Mouse (Mus musculus): ENCODE measurements at regions not wholly inside any gene's neighbourhood (a gene's known extent, or its start where the extent isn't known, plus 50 kb on each side); places are given as distances from the start of the nearest gene placed in this dataset.

DNA sequence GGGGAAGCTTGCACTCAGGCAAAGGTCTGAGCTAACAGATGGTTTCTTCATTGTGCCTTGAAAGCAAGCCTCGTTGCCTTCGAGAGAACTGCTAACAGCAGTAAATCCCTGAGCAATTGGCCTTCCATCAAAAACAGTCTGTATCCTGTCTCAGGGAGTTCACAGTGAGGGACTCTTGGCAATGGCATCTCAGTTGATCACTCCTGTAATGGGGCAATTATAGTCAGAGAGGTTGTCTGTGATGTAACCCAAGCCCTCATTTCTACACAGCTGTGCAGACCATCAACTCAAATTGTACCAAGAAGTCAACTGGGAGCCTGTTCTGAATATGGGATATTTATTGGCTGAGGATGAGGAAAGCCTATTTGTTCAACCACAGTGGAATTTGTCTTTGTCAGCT, 885.4 kb upstream of the Tenm3 start:
- no peak for TF ChIP-seq E2F4 (IDR thresholded peaks at IDR 0.05; ENCODE audit: insufficient read depth)
- TF ChIP-seq TCF3 (IDR thresholded peaks at IDR 0.05; ENCODE audit: insufficient read length, low read depth), result no peak
- no peak for TF ChIP-seq REST (IDR thresholded peaks at IDR 0.05; ENCODE audit: insufficient read depth, insufficient read length)
- TF ChIP-seq CEBPB (IDR thresholded peaks at IDR 0.05; ENCODE audit: insufficient read depth, poor library complexity, severe bottlenecking), result no peak
- TF ChIP-seq POLR2A (IDR thresholded peaks at IDR 0.05; ENCODE audit: insufficient read length, low read depth), result no peak
- TF ChIP-seq MYOG (IDR thresholded peaks at IDR 0.05; ENCODE audit: control insufficient read depth in 1 of 3, insufficient read depth in 1 of 3, insufficient read length in 2 of 3, low read depth in 2 of 3), result no peak
- no peak for TF ChIP-seq SRF (IDR thresholded peaks at IDR 0.05; ENCODE audit: control insufficient read depth, insufficient read length, low read depth)
- no peak for TF ChIP-seq POLR2AphosphoS2 (IDR thresholded peaks at IDR 0.05; ENCODE audit: insufficient read length, low read depth)
- no peak for TF ChIP-seq MYOD1 (IDR thresholded peaks at IDR 0.05; ENCODE audit: control insufficient read depth in 1 of 3, insufficient read length in 2 of 3, low read depth in 2 of 3)
- TF ChIP-seq MAX (IDR thresholded peaks at IDR 0.05; ENCODE audit: low read depth), result no peak
- TF ChIP-seq TCF12 (IDR thresholded peaks at IDR 0.05; ENCODE audit: insufficient read depth, poor library complexity, severe bottlenecking), result no peak
- TF ChIP-seq USF1 (IDR thresholded peaks at IDR 0.05; ENCODE audit: low read depth), result no peak
